Mouse (Mus musculus) cerebellum, adult 11-12 months (tissue): Measurements from ENCODE around the gene Pinlyp.
"Not testable (repeated sequence)": the region's sequence is repeated elsewhere in the genome, so short reads cannot be mapped to it uniquely, and the experiment has no call there.

Source experiments
- DNase-seq: peaks from one replicate; pipeline ENCODE4 v3.0.0; 2022

Pinlyp gene

DNA sequence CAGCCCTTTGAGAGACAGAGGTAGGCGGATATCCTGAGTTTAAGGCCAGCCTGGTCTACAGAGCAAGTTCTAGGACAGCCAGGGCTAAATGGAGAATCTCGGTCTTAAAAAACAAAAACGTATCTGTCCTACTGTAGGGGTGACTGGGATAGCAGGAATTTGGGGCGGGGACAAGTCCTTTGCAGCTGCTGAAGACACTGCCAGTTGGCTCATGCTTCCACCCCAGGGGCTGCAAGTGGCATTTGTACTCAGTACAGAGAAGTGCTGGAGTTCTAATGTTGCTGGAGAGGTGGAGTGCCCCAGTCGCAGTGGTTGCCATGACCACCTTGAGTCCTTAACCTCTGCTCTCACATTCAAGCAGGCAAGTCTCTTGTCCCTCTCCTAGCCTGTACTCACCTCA, 23.1 kb downstream of the Pinlyp start:
- DNase-seq: no peak

DNA sequence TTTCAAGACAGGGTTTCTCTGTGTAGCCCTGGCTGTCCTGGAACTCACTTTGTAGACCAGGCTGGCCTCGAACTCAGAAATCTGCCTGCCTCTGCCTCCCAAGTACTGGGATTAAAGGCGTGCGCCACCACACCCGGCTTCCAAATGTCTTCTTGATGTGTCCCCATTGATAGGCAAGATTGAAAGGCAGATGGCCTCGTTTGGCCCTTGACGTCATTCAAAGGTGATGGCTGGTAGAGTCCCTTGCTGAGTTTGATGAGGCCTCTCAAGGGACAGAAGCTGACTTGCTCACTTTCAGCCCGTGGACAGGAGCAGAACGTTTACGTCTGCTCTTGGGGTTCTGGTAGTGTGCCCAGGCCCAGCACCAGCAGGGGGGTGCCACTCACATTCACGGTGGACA, 25.9 kb downstream of the Pinlyp start:
- not testable (repeated sequence) for DNase-seq

DNA sequence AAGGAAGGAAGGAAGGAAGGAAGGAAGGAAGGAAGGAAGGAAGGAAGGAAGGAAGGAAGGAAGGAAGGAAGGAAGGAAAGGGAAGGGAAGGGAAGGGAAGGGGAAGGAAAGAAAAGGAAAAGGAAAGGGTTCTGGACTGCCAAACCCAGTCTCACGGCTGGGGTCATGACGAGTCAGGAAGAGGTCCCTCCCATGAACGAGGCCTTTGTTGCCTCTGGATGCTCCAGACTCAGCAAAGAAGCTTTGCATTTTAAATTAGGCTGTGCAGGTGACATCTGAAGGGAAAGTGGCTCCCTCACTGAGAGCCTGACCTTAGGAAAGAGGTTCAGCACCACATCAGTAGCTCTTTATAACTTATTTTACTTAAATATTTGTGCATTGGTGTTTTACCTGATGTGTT, 26.8 kb downstream of the Pinlyp start:
- DNase-seq: no peak

DNA sequence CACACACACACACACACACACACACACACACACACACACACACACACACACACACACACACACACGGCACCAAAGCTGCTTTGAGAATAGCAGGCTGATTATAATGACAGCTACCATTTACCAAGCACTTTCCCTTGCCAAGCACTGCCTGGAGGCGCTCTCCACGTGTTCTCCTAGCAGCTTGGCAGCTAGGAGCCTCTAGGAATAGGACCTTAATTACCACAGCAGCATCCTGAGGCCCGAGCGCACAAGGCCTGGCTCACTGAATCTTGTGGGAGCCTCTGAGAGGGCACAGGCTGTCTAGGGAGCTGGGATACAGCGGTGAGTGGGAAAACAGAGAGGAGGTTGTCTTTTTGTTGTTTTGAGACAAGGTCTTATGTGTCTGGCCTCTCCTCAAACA, 28.3 kb downstream of the Pinlyp start:
- DNase-seq: no peak

DNA sequence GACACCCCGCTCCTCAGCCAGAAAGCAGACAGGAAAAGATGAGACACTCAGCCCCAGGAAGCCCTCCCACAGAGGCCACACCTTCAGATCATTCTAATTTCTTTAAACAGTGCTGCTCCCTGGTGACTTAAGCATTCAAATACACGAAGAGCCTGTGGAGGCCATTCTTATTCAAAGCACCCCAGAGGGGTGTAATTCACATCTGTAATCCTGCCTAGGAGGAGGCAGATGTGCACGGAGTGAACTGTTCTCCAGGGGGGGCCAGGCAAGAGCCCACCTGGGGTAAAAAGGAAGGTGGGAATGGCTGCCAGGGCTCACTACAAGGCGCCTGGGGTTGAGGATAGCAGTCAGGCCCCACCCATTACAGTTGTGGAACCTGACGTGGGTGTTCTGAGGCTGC, 28.8 kb downstream of the Pinlyp start:
- DNase-seq: no peak

DNA sequence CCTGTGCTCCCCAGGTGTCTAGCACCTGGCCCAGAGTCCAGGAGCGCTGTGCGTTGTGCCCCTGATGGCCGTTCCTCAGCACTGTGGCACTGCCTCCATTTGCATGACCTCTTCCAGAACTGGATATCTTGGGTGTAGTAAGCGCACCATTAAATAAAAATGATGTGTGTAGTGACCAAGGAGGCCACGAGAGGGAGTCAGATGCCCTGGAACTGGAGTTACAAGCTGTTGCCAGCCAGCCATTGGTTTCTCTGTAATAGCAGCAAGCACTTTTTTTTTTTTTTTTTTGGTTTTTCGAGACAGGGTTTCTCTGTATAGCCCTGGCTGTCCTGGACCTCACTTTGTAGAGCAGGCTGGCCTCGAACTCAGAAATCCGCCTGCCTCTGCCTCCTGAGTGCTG, 29.6 kb downstream of the Pinlyp start:
- not testable (repeated sequence) for DNase-seq

DNA sequence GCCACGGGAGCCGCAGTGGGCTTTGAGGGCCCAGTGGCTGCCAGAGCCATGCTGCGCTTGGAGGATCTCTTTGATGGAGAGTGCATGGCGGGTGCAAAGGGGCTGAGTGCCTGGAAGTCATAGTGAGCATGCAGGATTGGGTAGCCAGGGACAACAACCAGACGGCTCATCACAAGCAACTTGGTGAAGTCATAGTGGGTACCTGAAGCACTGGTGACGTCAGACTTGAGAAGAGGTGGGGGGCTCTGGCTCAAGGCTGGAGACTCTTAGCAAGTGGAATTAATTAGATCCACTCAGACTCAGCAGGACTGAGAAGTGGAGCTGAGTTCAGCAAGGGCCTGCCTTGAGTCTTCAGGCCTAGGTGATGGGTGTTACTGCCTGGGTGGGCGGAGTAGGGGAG, 33.6 kb downstream of the Pinlyp start, which contains the start of gene AC161166.1:
Gene AC161166.1 (minus strand): TSS at position 101 of the 400 bp plus-strand sequence.
- DNase-seq: no peak

DNA sequence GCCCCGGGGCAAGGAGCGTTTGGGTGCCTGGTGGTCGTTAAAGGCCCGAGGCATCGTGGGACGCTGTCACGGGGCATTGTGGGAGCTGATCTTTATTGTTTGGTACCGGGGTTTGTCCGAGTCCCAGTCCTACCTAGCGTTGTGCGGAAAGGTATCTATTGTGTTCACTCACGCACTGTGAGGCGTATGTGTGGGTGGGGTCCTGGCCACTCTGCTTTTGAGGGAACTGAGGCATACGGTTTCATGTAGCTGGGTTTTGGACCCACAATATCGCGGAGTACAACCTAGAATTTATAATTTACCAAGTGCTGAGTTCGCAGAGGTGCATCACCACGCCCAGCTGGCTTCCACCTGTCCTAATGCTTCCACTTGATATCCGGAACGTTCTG, 38.2 kb downstream of the Pinlyp start:
- peak; percentile 61 for DNase-seq

DNA sequence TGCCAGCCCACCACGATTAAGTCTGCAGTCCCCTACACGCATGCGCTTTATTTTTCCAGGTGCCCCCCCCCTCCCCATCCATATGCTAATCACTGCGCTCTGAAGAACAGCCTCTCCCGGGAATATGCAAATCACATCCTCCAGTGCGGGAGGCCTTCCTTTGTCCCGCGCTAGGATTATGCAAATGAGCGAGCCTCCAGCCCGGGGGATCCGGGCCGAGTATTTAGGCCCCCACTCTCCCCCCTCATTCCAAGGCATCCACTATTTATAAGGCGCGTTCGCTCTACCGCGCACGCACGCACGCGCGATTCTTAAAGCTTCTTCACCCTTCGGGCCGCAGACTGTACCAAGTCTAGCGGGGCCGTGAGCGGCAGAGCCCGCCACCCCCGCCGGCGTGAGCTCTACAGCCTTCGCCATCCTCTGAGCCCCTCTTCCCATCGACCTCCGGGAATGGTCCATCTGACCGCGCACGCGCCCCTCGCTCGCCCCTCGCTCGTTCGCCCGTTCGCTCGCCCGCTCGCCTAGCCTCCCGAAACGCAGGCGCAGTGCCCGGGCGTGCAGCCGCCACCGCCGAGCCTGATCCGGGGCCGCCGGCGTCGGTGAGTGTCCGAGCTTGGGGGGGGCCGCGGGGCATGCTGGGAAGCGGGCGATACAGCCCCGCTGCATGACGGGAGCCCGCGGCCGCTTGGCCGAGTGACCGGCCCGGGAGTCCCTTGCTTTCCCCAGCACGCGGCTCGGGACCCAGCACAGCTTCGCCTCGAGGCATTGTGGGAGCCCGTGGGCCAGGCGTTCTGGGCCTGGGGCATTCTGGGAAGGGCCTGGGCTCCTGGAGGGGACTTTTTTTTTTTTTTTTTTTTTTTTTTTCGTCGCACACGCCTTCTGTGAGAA, 38.8 kb downstream of the Pinlyp start, which contains the start of gene Zfp428:
Gene Zfp428 (plus strand): TSS at position 169 of the 888 bp plus-strand sequence.
- peak; percentile 89 for DNase-seq

DNA sequence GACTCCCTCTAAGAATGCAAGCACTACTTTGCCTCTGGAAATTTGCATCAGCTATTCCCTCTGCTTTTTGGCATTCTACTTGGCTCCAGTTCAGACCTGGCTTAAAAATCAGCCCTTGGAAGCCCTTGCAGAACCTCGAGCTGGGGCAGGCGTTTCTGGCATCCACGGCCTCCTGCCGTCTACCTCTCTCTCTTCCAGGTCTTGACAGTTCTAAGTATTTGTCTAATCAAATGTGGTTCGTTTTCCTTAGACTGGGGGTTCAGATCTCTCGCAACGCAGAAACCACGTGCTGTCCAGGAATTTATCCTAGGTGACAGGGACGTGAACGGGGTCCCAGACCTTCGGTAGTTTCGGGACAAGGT, 39.5 kb downstream of the Pinlyp start:
- peak; percentile 86 for DNase-seq

DNA sequence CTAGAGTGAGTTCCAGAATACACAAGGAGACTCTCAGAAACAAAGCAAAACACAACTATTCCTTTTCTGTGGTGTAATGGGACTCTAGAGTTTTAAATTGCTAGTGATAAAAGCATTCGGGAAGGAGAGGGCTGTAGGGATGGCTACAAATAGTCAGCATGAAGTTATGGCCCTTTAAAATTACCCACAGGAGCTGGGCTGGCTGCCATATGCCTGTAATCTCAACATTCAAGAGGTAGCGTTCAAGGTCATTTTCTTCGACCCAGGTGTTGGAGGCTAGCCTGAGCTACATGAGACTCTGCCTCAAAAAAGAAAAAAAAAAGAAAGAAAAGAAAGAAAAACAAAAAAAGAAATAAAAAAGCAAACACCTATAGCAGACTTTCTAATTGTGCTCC, 39.9 kb downstream of the Pinlyp start:
- DNase-seq: no peak

DNA sequence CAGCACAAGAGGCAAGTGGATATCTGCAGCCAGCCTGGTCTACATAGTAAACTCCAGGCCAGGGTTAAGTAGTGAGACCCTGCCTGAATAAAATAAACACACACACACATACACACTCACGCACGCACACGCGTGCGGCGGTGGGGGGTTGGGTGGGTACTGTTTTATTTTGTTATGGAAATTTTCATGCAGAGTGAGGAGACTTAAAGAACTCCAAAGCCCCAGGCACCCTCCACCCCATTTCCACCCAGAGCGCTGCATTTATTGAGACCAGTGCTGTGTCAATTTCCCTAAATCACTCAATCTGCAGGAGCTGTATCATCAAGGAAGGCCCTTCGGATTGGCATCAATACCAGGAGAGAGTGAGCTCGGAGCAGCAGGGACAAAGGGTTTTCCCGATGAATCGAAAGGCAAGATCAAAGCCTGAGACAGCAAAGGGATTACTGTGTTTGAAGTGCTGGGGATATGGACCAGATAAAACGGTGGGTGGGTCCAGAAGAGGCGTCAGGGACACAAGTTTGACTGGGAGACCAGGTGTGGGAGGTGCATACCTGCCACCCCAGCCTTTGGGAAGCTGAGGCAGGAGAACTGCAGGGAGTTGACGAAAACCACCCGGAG, 40.4 kb downstream of the Pinlyp start:
- no peak for DNase-seq

DNA sequence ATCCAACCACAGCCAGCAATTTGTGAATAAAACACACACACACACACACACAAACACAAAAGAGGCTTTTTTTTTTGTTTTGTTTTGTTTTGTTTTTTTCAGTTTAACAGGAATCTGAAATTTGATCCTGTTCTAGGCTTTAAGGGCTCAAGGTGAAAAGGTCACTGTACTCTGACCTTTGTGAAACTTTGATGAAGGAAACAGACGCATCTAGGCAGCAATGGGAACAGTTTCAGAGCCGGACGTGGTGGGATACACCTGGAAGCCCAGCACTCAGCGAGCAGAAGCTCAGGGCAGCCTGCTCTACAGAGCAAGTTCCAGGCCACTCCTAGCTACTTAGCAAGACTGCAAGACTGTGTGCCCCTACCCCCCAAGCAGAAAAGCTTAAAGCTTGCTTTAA, 41.0 kb downstream of the Pinlyp start:
- DNase-seq: no peak

DNA sequence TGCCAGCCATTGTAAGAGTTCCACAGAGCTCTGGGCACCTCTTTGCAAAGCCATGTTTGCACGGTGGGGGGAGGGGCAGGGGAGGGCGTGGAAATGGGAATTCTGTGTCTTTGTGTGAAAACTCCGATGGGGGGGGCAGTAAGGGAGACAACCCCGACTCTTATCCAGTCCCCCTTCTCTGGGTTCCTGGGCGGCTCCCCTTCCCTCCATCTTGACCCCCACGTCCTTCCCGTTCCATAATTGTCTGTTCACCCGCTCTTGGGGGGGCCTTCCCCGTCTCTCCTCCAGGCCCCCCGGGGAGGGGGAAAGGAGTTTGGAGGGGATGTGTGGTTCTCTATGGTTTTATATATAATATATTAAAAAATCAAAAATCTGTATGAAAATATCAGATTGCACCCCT, 41.9 kb downstream of the Pinlyp start:
- no peak for DNase-seq

DNA sequence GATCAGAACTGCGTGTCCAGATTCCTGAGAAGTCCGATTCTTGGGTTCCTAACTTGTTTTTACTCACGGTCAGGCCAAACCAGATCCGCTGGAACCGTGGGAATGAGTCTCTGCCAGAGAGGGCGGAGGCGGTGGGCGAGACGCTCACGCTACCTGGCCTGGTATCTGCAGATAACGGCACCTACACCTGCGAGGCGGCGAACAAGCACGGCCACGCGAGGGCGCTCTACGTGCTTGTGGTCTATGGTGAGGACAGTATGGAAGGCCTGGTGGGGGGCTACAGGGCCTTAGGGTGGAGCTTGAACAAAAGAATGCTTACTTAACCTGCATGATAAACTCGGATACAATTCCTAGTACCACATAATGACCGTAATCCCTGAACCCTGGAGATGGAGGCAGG, 44.4 kb downstream of the Pinlyp start:
- no peak for DNase-seq

DNA sequence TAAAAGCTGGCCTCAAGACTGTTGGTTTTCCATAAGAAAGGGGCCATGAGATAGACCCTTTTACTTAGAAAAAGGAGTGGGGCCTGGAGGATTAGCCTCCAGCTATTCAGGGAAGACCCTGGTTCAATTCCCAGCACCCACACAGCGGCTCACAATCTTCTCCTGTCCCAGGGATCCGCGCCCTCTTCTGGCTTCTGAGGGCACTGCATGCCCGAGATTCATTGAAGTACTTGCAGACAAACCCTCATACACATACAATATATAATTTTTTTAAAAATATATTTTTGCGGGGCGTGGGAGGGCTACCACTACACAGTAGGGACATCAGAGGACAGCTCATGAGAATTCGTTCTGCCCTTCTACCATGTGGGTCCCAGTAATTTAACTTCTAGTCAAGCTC, 45.0 kb downstream of the Pinlyp start:
- DNase-seq: no peak

DNA sequence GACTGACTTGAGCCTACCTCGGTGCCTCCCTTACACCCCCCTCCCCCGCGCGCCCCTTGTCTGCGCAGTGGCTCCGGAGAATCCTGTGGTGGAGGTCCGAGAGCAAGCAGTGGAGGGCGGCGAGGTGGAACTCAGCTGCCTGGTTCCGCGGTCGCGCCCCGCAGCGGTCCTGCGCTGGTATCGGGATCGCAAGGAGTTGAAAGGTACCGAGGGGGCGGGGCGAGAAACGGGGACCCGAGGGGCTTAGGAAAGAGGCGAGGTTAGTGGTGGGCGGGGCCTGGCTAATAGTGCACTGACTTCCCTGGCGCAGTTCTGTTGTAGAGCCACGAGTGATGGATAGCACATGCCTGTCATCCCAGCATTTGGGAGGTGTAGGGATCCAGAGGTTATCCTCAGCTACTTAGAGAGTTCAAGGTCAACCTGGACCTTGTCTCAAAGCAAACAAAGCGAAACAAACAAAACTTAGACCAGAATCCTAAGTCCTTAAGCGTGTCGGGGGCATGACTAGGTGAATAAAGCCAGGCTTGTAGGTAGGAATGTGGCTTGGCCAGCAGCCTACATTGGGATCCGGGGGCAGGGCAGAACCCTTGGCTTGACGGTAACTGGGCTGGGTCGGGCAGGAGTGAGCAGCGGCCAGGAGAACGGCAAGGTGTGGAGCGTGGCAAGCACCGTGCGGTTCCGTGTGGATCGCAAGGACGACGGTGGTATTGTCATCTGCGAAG, 45.9 kb downstream of the Pinlyp start:
- DNase-seq: no peak
